Mouse (Mus musculus) forebrain, postnatal 0 days (tissue): Measurements from ENCODE around the gene Mtrr. TPM values are rescaled to one million over a fixed set of nuclear protein-coding genes. Genes with fewer than 3 reads are reported as not detected.
"Not testable (repeated sequence)": the region's sequence is repeated elsewhere in the genome, so short reads cannot be mapped to it uniquely, and the experiment has no call there.

Experiments used
- ATAC-seq: fragments of 200-750 bp; cut with Nextera tagmentation; 2 replicates; pipeline ENCODE4 v1.8.0; 2017; ENCODE audit warnings: mild to moderate bottlenecking, moderate library complexity
- DNase-seq: peaks from one replicate; pipeline ENCODE4 v3.0.0-alpha.2; 2015
- H3K27ac ChIP-seq: fragments of 300-500 bp; sonication (generic); 2 replicates; pipeline ENCODE4 v1.5.1; 2014; ENCODE audit warnings: low read depth, mild to moderate bottlenecking, antibody characterized with exemption, low read length, moderate library complexity, mixed read lengths
- H3K27me3 ChIP-seq: fragments of 300-500 bp; sonication (generic); 2 replicates; pipeline ENCODE4 v1.6.1; 2014; ENCODE audit warnings: mild to moderate bottlenecking, low read length, mixed read lengths; ENCODE audit not compliant: insufficient read depth
- H3K36me3 ChIP-seq: fragments of 300-500 bp; sonication (generic); 2 replicates; pipeline ENCODE4 v1.6.1; 2014; ENCODE audit warnings: mild to moderate bottlenecking, moderate library complexity; ENCODE audit not compliant: insufficient read depth
- H3K4me1 ChIP-seq: fragments of 300-500 bp; sonication (generic); 2 replicates; pipeline ENCODE4 v1.6.1; 2014; ENCODE audit warnings: antibody characterized with exemption; ENCODE audit not compliant: insufficient read depth
- H3K4me2 ChIP-seq: fragments of 300-500 bp; sonication (generic); 2 replicates; pipeline ENCODE4 v1.6.1; 2014; ENCODE audit warnings: low read depth, mild to moderate bottlenecking, moderate library complexity
- H3K4me3 ChIP-seq: fragments of 300-500 bp; sonication (generic); 2 replicates; pipeline ENCODE4 v1.5.1; 2014; ENCODE audit warnings: low read depth, low read length, mixed read lengths
- H3K9ac ChIP-seq: fragments of 300-500 bp; sonication (generic); 2 replicates; pipeline ENCODE4 v1.6.1; 2014; ENCODE audit warnings: mild to moderate bottlenecking
- H3K9me3 ChIP-seq: fragments of 300-500 bp; sonication (generic); 2 replicates; pipeline ENCODE4 v1.6.1; 2016; ENCODE audit warnings: low read length
- CTCF ChIP-seq: sonication (generic); IDR thresholded peaks from 2 replicates; pipeline ENCODE4 v1.5.1; 2016; ENCODE audit warnings: antibody characterized with exemption, control low read depth, low read depth
- WGBS: fragments of 180-500 bp; shearing (Covaris S2); extraction: QIAGEN DNeasy Blood & Tissue Kit; methylation state at CpG from one replicate; pipeline ENCODE4 v1.1.7; 2014; 5-methylcytosine and 5-hydroxymethylcytosine counted together
- polyA plus RNA-seq: library from polyadenylated mRNA; unstranded; fragments of >200 nt; fragmentation: Nextera tagmentation; extraction: Ambion mirVana; gene quantifications from 2 replicates; pipeline ENCODE4 v1.2.1, GENCODE M21; 2015
- total RNA-seq: library from RNA; depleted of rRNA; stranded (reverse); fragments of >200 nt; gene quantifications from 2 replicates; pipeline ENCODE4 v1.2.3, GENCODE M21; 2014; rRNA removed

Mtrr gene
- total and polyA plus RNA-seq, 2 experiments from 2014 or later: 9.9 to 13.7 TPM

GRCm38 (mm10) chr13:68568548-68568947 is 13.4 kb downstream of the Mtrr start:
- TF ChIP-seq CTCF: no peak
- no peak for ATAC-seq

GRCm38 (mm10) chr13:68568110-68568509 is 13.8 kb downstream of the Mtrr start:
- no peak for ATAC-seq
- WGBS: 98% methylated on average over 9 of the region's 9 CpGs
- no peaks in the 10 kb centered on the region for H3K9me3 ChIP-seq
- H3K4me1 ChIP-seq: no peaks in the 10 kb centered on the region
- H3K4me3 ChIP-seq: no peak overlapping the region
- DNase-seq: no peak
- H3K4me2 ChIP-seq: no peak overlapping the region
- H3K27me3 ChIP-seq: no peaks in the 10 kb centered on the region
- H3K36me3 ChIP-seq: peaks cover 77% of the 10 kb centered on the region
- no peak overlapping the region for H3K27ac ChIP-seq
- no peak for TF ChIP-seq CTCF
- H3K9ac ChIP-seq: no peak overlapping the region

More at GRCm38 (mm10) chr13:68568548-68568947, 13.4 kb downstream of the Mtrr start:
- DNase-seq: no peak
- Histone ChIP-seq H3K9me3 (no peaks in the 10 kb centered on the region), H3K4me3 (no peak overlapping the region), H3K36me3 (peaks cover 74% of the 10 kb centered on the region), H3K9ac (no peak overlapping the region), H3K4me2 (no peak overlapping the region), H3K4me1 (no peaks in the 10 kb centered on the region), H3K27ac (no peak overlapping the region), H3K27me3 (no peaks in the 10 kb centered on the region)
- 90% methylated on average over 11 of the region's 11 CpGs for WGBS

GRCm38 (mm10) chr13:68553391-68553790 is 28.6 kb downstream of the Mtrr start:
- not testable (repeated sequence) for H3K4me3 ChIP-seq, H3K27me3 ChIP-seq, H3K4me1 ChIP-seq, H3K27ac ChIP-seq, H3K9me3 ChIP-seq, H3K36me3 ChIP-seq, H3K9ac ChIP-seq, H3K4me2 ChIP-seq
- TF ChIP-seq CTCF: peak; percentile 67
- DNase-seq (peak; percentile 31), ATAC-seq (peak; percentile 61)
- WGBS: 25% methylated on average over 4 of the region's 6 CpGs

Other genes starting within 250 kb of the Mtrr start
- gene Fastkd3, start 85 bp upstream of the Mtrr start, total RNA-seq: 7.9 and 12.3 TPM in 2 replicates
- gene Fastkd3, start 85 bp upstream of the Mtrr start, polyA plus RNA-seq: 19.5 and 21.3 TPM in 2 replicates
- gene 1700001L19Rik, start 15.3 kb upstream of the Mtrr start, total RNA-seq: 9.4 and 17.5 TPM in 2 replicates
- 13.6 and 16.5 TPM in 2 replicates for gene 1700001L19Rik, start 15.3 kb upstream of the Mtrr start, polyA plus RNA-seq